Mouse (Mus musculus): Measurements from ENCODE around the gene Tatdn2. TPM values are rescaled to one million over a fixed set of nuclear protein-coding genes. Genes with fewer than 3 reads are reported as not detected.

The Tatdn2 gene
- total RNA-seq, 2 experiments from 2014 or later, result 60.4 to 67.8 TPM

- peak overlapping the region; percentile 75 for H3K27ac ChIP-seq
- TF ChIP-seq CTCF (conservative IDR thresholded peaks at IDR 0.05), result no peak
- no peak overlapping the region for H3K4me3 ChIP-seq
- no peak for DNase-seq (ENCODE audit: low spot score in 2 of 2)
Observed at GRCm38 (mm10) chr6:113677070-113677734, 19.6 kb upstream of the Tatdn2 start.

- Histone ChIP-seq H3K4me3 (no peak overlapping the region), H3K27ac (peak overlapping the region; percentile 75; the same call in 1 of the 2 replicates)
- no peak for TF ChIP-seq CTCF (conservative IDR thresholded peaks at IDR 0.05)
- peak; percentile 22 to 33 for DNase-seq (ENCODE audit: low spot score in 2 of 2)
Observed at GRCm38 (mm10) chr6:113678246-113679012, 18.4 kb upstream of the Tatdn2 start.

DNA sequence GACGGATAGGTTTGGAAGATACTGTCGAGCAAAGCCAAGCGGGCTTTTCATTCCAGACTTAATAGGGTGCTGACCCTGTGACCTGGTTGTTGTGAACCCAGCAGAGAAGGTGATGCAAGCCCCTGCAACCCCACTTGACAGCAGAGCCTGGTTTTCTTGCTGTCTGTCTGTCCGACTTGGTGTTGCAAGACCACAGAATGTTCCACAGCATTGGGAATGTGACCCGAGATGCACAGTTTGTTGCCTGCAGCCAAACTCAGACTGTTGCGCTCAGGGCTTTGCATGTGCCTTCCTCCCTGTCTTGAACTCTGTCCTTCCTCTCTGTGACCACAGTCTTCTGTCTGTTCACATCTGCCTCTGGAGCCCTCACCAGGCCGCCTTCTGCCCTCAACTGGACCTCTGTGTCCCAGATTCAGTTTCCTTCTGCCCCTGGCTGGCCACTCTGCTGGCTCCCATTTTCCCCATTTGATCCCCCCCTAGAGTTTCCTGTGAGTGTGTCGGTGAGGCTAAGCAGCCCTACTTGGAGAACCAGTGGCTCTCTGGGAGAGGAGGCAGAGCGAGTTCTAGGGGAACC, 16.8 kb upstream of the Tatdn2 start:
- TF ChIP-seq CTCF (conservative IDR thresholded peaks at IDR 0.05), result no peak
- no peak for DNase-seq (ENCODE audit: low spot score in 2 of 2)
- H3K4me3 ChIP-seq, result no peak overlapping the region
- no peak overlapping the region for H3K27ac ChIP-seq

DNA sequence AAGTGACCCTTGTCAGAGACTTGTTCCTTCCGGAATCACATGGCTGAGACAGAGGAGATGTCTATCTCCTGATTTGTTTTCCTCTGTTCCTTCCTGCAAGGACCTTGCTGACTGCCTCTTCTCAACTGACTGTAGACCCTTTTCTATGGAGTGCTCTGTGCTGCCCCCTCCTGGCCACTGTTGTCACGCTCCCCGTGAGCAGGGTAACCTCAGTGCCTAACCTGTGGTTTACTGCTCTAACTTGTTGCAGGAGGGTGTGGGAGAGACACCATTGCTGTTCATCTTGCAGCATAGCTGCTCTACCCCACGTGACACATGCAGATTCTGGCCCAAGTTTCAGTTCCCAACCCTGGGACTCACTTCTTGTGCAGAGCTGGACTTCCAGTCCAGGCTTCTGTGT, 15.6 kb upstream of the Tatdn2 start:
- Histone ChIP-seq H3K4me3 (no peak overlapping the region), H3K27ac (no peak overlapping the region; the same call in 1 of the 2 replicates)
- TF ChIP-seq CTCF (conservative IDR thresholded peaks at IDR 0.05), result peak; percentile 94
- peak; percentile 67 to 83 for DNase-seq (ENCODE audit: low spot score in 2 of 2)

GRCm38 (mm10) chr6:113683081-113683825, 13.6 kb upstream of the Tatdn2 start:
- Histone ChIP-seq H3K4me3 (no peak overlapping the region), H3K27ac (no peak overlapping the region)
- DNase-seq (ENCODE audit: low spot score in 2 of 2), result no peak
- TF ChIP-seq CTCF (conservative IDR thresholded peaks at IDR 0.05), result no peak

- DNase-seq (ENCODE audit: low spot score in 2 of 2), result no peak
- no peak overlapping the region for H3K4me3 ChIP-seq
- no peak for TF ChIP-seq CTCF (conservative IDR thresholded peaks at IDR 0.05)
- no peak overlapping the region for H3K27ac ChIP-seq
Observed at GRCm38 (mm10) chr6:113686551-113687125, 10.2 kb upstream of the Tatdn2 start.

GRCm38 (mm10) chr6:113690008-113690399, 6.8 kb upstream of the Tatdn2 start:
- no peak for TF ChIP-seq CTCF (conservative IDR thresholded peaks at IDR 0.05)
- Histone ChIP-seq H3K4me3 (no peak overlapping the region), H3K27ac (no peak overlapping the region)
- DNase-seq (ENCODE audit: low spot score in 2 of 2), result no peak

DNA sequence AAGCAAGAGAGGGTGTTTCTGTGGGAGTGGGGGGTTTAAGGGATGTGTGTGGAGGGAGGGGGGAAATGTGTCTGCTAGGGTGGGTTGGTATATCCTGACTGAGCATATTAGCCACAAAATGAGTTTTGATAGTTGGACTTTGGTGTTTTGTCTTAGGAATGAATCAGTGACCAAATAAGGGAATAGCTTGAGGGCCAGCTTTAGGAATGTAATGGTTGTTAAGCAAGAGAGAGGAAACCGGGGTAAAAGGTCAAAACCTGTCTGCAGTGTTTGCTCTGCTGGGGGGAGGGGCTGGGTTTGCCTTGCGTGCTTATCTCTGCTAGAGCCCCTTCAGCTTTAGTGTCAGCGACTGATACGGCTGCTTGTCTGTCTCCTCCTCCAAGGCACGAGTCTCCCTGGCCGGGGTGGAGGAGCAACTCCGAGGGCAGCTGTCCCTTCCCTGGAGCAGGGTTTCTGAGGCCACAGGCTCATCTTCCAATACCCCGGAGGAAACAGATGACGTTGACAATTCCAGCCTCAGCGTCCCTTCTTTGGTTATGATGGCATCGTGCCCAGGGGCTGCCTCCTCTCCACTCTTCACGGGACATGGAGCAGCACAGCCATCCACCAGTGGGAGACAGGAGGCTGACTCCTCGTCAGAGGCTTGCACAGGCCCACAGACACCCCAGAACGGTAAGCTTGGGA, 6.3 kb upstream of the Tatdn2 start:
- no peak for TF ChIP-seq CTCF (conservative IDR thresholded peaks at IDR 0.05)

GRCm38 (mm10) chr6:113691084-113691462, 5.8 kb upstream of the Tatdn2 start:
- no peak for TF ChIP-seq CTCF (conservative IDR thresholded peaks at IDR 0.05)
- Histone ChIP-seq H3K27ac (no peak overlapping the region), H3K4me3 (no peak overlapping the region)
- no peak for DNase-seq (ENCODE audit: low spot score in 2 of 2)

More for the DNA sequence above, 6.3 kb upstream of the Tatdn2 start:
- 0 out of 2 replicates have a peak overlapping the region, but pooled peaks have one; percentile 1 for H3K27ac ChIP-seq
- no peak overlapping the region for H3K4me3 ChIP-seq
- no peak for DNase-seq (ENCODE audit: low spot score in 2 of 2)

DNA sequence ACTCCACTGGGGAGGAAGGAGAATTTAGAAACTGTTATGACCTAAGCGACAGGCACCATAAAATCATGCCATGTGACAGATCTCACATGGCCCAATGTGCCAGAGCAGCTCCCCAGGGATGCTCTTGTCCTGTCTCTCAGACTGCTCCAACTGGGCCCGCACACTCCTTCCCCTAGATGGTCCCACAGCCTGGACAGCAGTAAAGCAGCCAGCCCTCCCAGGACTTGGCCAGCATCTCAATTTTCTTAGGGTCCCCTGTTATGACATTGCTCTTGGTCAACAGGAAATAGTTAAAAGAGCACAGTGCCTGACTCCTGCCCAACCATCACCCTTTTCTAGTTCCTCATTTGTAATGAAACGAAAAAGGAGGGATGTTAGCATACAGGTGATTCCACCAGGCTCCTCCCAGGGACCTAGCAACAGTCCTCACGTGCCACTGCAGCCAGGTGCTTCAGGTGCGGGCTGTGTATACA, 4.2 kb upstream of the Tatdn2 start:
- Histone ChIP-seq H3K4me3 (no peak overlapping the region), H3K27ac (no peak overlapping the region)
- DNase-seq (ENCODE audit: low spot score in 2 of 2), result no peak
- TF ChIP-seq CTCF (conservative IDR thresholded peaks at IDR 0.05), result no peak

DNA sequence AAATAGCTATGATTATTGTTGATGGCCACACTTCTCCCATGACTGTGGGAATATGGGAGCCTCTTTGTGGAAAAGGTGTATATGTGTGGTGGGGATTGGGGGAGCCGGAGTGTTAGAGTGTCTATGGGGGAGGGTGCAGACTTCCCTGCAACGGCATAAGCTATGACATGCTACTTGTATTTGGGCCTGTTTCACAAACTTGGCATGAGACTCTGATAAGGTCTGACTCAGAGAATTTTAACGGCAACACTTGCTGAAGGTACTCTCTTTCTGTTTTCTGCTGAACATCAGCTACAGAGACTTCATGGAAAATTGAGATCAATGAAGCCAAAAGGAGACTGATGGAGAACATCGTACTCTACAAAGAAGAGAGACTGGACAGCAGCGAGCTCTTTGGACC, 3.5 kb upstream of the Tatdn2 start:
- TF ChIP-seq CTCF (conservative IDR thresholded peaks at IDR 0.05), result no peak
- H3K27ac ChIP-seq, result no peak overlapping the region
- no peak overlapping the region for H3K4me3 ChIP-seq
- DNase-seq (ENCODE audit: low spot score in 2 of 2), result no peak

- Histone ChIP-seq H3K4me3 (no peak overlapping the region), H3K27ac (no peak overlapping the region)
- DNase-seq (ENCODE audit: low spot score in 2 of 2), result no peak
- TF ChIP-seq CTCF (conservative IDR thresholded peaks at IDR 0.05), result no peak
Observed at GRCm38 (mm10) chr6:113695203-113695602, 1.6 kb upstream of the Tatdn2 start.
